Mouse (Mus musculus) cerebellum, adult 2 months (tissue): ENCODE data around the gene Chrna4.

Experiments used
- CTCF ChIP-seq: fragments of 200-500 bp; IDR thresholded peaks from 2 replicates; pipeline ENCODE4 v1.5.1; 2011; ENCODE audit warnings: low read depth, mild to moderate bottlenecking, control low read depth, low read length, moderate library complexity, borderline replicate concordance; ENCODE audit not compliant: insufficient read depth
- POLR2A ChIP-seq: fragments of 200-500 bp; IDR thresholded peaks from 2 replicates; pipeline ENCODE4 v1.6.1; 2011; ENCODE audit warnings: low read length, control low read depth, borderline replicate concordance; ENCODE audit not compliant: insufficient read depth

DNA sequence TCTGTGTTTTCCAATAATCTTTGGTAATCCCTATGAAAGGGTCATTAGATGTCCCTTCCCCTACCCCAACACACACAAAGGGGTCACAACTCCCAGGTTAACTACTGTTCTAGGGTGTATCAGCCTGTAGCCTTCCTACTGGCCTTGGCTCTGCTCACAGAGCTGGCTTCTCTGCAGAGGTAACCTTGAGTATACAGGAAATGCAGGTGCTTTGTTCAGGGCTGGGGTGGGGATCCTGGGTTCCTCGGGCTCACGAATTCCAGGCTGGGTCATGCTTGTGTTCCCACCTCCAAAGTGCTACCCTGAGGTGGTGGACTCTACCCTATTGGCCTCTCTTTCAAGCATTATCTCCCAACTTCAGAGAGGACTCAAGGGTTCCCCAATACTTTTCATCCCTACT is 57.7 kb downstream of the Chrna4 start:
- TF ChIP-seq CTCF (no peak), POLR2A (no peak)
